Mouse (Mus musculus) embryonic fibroblast, embryonic 13.5 days (primary cell): ENCODE results near the gene Smco2.

ENCODE experiments used
- CTCF ChIP-seq: IDR thresholded peaks from 2 replicates; pipeline ENCODE4 v1.5.1; 2011; ENCODE audit warnings: mild to moderate bottlenecking, control low read depth, low read length, moderate library complexity, borderline replicate concordance; ENCODE audit not compliant: insufficient read depth
- POLR2A ChIP-seq: IDR thresholded peaks from 2 replicates; pipeline ENCODE4 v1.6.1; 2011; ENCODE audit warnings: low read depth, mild to moderate bottlenecking, control low read depth, low read length, moderate library complexity

- TF ChIP-seq POLR2A = no peak
- no peak for TF ChIP-seq CTCF
These were observed 52.0 kb downstream of the Smco2 start for GRCm38 (mm10) chr6:146901929-146902328.
